Mouse (Mus musculus): ENCODE measurements around the gene Ajap1. TPM values are rescaled to one million over a fixed set of nuclear protein-coding genes. Genes with fewer than 3 reads are reported as not detected.

Ajap1 gene
- total and polyA plus RNA-seq, 3 experiments: not detected

GRCm38 (mm10) chr4:153439868-153440267 is 42.7 kb downstream of the Ajap1 start:
- Histone ChIP-seq H3K36me3 (replicated peaks in 1 of 2; ENCODE audit: control insufficient read depth in 1 of 2, insufficient read depth in 1 of 2, low read length in 1 of 2) (no peaks in the 10 kb centered on the region), H3K9ac (ENCODE audit: insufficient read depth, low read depth) (no peak overlapping the region), H3K27ac (ENCODE audit: insufficient read depth, low read depth) (no peak overlapping the region), H3K4me3 (replicated peaks in 1 of 3; ENCODE audit: low read depth in 2 of 3, low read length in 2 of 3, poor library complexity in 1 of 3) (peak overlapping the region in 1 of 3 experiments; percentile 4), H3K27me3 (replicated peaks) (no peaks in the 10 kb centered on the region), H3K4me1 (ENCODE audit: control insufficient read depth in 1 of 2, insufficient read depth in 2 of 2) (no peaks in the 10 kb centered on the region), H3K4me2 (ENCODE audit: insufficient read depth, low read depth, poor library complexity, severe bottlenecking) (no peak overlapping the region), H3K79me2 (replicated peaks; ENCODE audit: control insufficient read depth, extremely low read depth, insufficient read depth, poor library complexity, severe bottlenecking) (no peaks in the 10 kb centered on the region), H3K9me3 (replicated peaks; ENCODE audit: low read length) (peaks cover 96% of the 10 kb centered on the region)
- dilution Hi-C loops (cut with MboI; ENCODE audit: extremely low pct_ligation_motif_present, extremely low pct_unique_long_range_greater_than_20kb, low sequenced_read_pairs) (no loop called here), in situ Hi-C loops (cut with MboI; ENCODE audit: low pct_ligation_motif_present, low pct_unique_long_range_greater_than_20kb, low sequenced_read_pairs) (no loop called here)
- no peak for DNase-seq (ENCODE audit: extremely low read depth)
- no peak for TF ChIP-seq HCFC1 (IDR thresholded peaks at IDR 0.05; ENCODE audit: low read depth, low read length)
- no peak for TF ChIP-seq ZNF384 (IDR thresholded peaks at IDR 0.05; ENCODE audit: low read depth, low read length)
- no peak for TF ChIP-seq GABPA (IDR thresholded peaks at IDR 0.05; ENCODE audit: insufficient replicate concordance, low read depth, low read length)
- TF ChIP-seq BHLHE40 (IDR thresholded peaks at IDR 0.05; ENCODE audit: low read depth, low read length): no peak
- no peak for TF ChIP-seq KAT2A (IDR thresholded peaks at IDR 0.05; ENCODE audit: insufficient replicate concordance, low read length)
- TF ChIP-seq CHD2 (IDR thresholded peaks at IDR 0.05; ENCODE audit: low read length): no peak

- Histone ChIP-seq H3K36me3 (replicated peaks in 1 of 2; ENCODE audit: control insufficient read depth in 1 of 2, insufficient read depth in 1 of 2, low read length in 1 of 2) (no peaks in the 10 kb centered on the region), H3K9me3 (replicated peaks; ENCODE audit: low read length) (peaks cover 97% of the 10 kb centered on the region), H3K79me2 (replicated peaks; ENCODE audit: control insufficient read depth, extremely low read depth, insufficient read depth, poor library complexity, severe bottlenecking) (no peaks in the 10 kb centered on the region), H3K27ac (ENCODE audit: insufficient read depth, low read depth) (no peak overlapping the region), H3K4me2 (ENCODE audit: insufficient read depth, low read depth, poor library complexity, severe bottlenecking) (no peak overlapping the region), H3K9ac (ENCODE audit: insufficient read depth, low read depth) (no peak overlapping the region), H3K27me3 (replicated peaks) (no peaks in the 10 kb centered on the region), H3K4me1 (ENCODE audit: control insufficient read depth in 1 of 2, insufficient read depth in 2 of 2) (no peaks in the 10 kb centered on the region), H3K4me3 (replicated peaks in 1 of 3; ENCODE audit: low read depth in 2 of 3, low read length in 2 of 3, poor library complexity in 1 of 3) (no peak overlapping the region)
- no peak for DNase-seq (ENCODE audit: extremely low read depth)
- TF ChIP-seq MEF2A (IDR thresholded peaks at IDR 0.05; ENCODE audit: borderline replicate concordance, low read depth, low read length): no peak
- dilution Hi-C loops (cut with MboI; ENCODE audit: extremely low pct_ligation_motif_present, extremely low pct_unique_long_range_greater_than_20kb, low sequenced_read_pairs): no loop called here
- in situ Hi-C loops (cut with MboI; ENCODE audit: low pct_ligation_motif_present, low pct_unique_long_range_greater_than_20kb, low sequenced_read_pairs): no loop called here
Measured at GRCm38 (mm10) chr4:153439031-153439430, 43.6 kb downstream of the Ajap1 start.

GRCm38 (mm10) chr4:153437196-153437595 is 45.4 kb downstream of the Ajap1 start:
- DNase-seq (ENCODE audit: extremely low read depth): no peak
- H3K27me3 ChIP-seq (replicated peaks): no peaks in the 10 kb centered on the region

More at GRCm38 (mm10) chr4:153437196-153437595, 45.4 kb downstream of the Ajap1 start:
- TF ChIP-seq SMC3 (IDR thresholded peaks at IDR 0.05; ENCODE audit: low read depth, low read length): no peak
- TF ChIP-seq POLR2AphosphoS2 (IDR thresholded peaks at IDR 0.05; ENCODE audit: low read depth, low read length): no peak
- no peak for TF ChIP-seq KAT2A (IDR thresholded peaks at IDR 0.05; ENCODE audit: insufficient replicate concordance, low read length)
- no peak for TF ChIP-seq RAD21 (IDR thresholded peaks at IDR 0.05; ENCODE audit: low read depth, low read length)
- no peak for TF ChIP-seq TBP (conservative IDR thresholded peaks at IDR 0.05; ENCODE audit: low read depth, low read length)
- TF ChIP-seq USF1 (IDR thresholded peaks at IDR 0.05; ENCODE audit: low read depth, low read length): no peak
- TF ChIP-seq UBTF (IDR thresholded peaks at IDR 0.05; ENCODE audit: low read depth, low read length): no peak
- TF ChIP-seq HCFC1 (IDR thresholded peaks at IDR 0.05; ENCODE audit: low read depth, low read length): no peak
- TF ChIP-seq RCOR1 (conservative IDR thresholded peaks at IDR 0.05; ENCODE audit: low read depth, low read length): no peak
- no peak for TF ChIP-seq CHD2 (IDR thresholded peaks at IDR 0.05; ENCODE audit: low read length)
- no peak for TF ChIP-seq MEF2A (IDR thresholded peaks at IDR 0.05; ENCODE audit: borderline replicate concordance, low read depth, low read length)
- TF ChIP-seq E2F4 (IDR thresholded peaks at IDR 0.05; ENCODE audit: insufficient replicate concordance, low read depth, low read length): no peak
- TF ChIP-seq ZKSCAN1 (IDR thresholded peaks at IDR 0.05; ENCODE audit: borderline replicate concordance, low read depth, low read length): no peak
- TF ChIP-seq MAZ (IDR thresholded peaks at IDR 0.05; ENCODE audit: low read depth, low read length): no peak
- TF ChIP-seq MAFK (IDR thresholded peaks at IDR 0.05; ENCODE audit: insufficient replicate concordance, low read length): no peak
- TF ChIP-seq USF2 (conservative IDR thresholded peaks at IDR 0.05; ENCODE audit: low read depth, low read length): no peak
- TF ChIP-seq CTCF (conservative IDR thresholded peaks at IDR 0.05 in 1 of 2, IDR thresholded peaks at IDR 0.05 in 1 of 2; ENCODE audit: low read depth in 2 of 2, low read length in 2 of 2): no peak
- TF ChIP-seq NELFE (IDR thresholded peaks at IDR 0.05; ENCODE audit: low read depth, low read length): no peak
- no peak for TF ChIP-seq POLR2A (IDR thresholded peaks at IDR 0.05; ENCODE audit: low read depth, low read length)
- no peak for TF ChIP-seq MXI1 (IDR thresholded peaks at IDR 0.05; ENCODE audit: low read depth, low read length)
- Histone ChIP-seq H3K4me1 (ENCODE audit: control insufficient read depth in 1 of 2, insufficient read depth in 2 of 2) (no peaks in the 10 kb centered on the region), H3K27ac (ENCODE audit: insufficient read depth, low read depth) (no peak overlapping the region), H3K79me2 (replicated peaks; ENCODE audit: control insufficient read depth, extremely low read depth, insufficient read depth, poor library complexity, severe bottlenecking) (no peaks in the 10 kb centered on the region), H3K9me3 (replicated peaks; ENCODE audit: low read length) (peaks cover 97% of the 10 kb centered on the region), H3K36me3 (replicated peaks in 1 of 2; ENCODE audit: control insufficient read depth in 1 of 2, insufficient read depth in 1 of 2, low read length in 1 of 2) (no peaks in the 10 kb centered on the region), H3K4me3 (replicated peaks in 1 of 3; ENCODE audit: low read depth in 2 of 3, low read length in 2 of 3, poor library complexity in 1 of 3) (no peak overlapping the region), H3K4me2 (ENCODE audit: insufficient read depth, low read depth, poor library complexity, severe bottlenecking) (no peak overlapping the region), H3K9ac (ENCODE audit: insufficient read depth, low read depth) (no peak overlapping the region)
- dilution Hi-C loops (cut with MboI; ENCODE audit: extremely low pct_ligation_motif_present, extremely low pct_unique_long_range_greater_than_20kb, low sequenced_read_pairs) (no loop called here), in situ Hi-C loops (cut with MboI; ENCODE audit: low pct_ligation_motif_present, low pct_unique_long_range_greater_than_20kb, low sequenced_read_pairs) (no loop called here)
